Mouse (Mus musculus): ENCODE measurements around the gene Fcer1g.

Fcer1g gene

GRCm38 (mm10) chr1:171220871-171221270 lies 13.3 kb downstream of the Fcer1g start:
- DNase-seq (ENCODE audit: low read depth, low spot score), result peak; percentile 87

- no peak for DNase-seq (ENCODE audit: low read depth, low spot score)
Observed at GRCm38 (mm10) chr1:171216241-171216955, 17.8 kb downstream of the Fcer1g start.

GRCm38 (mm10) chr1:171213801-171214496 lies 20.2 kb downstream of the Fcer1g start, which contains the start of gene Nr1i3:
Nr1i3 (plus strand) TSS chr1:171213970.
- no peak for DNase-seq (ENCODE audit: low read depth, low spot score)

- no peak for DNase-seq (ENCODE audit: low read depth, low spot score)
Observed at GRCm38 (mm10) chr1:171212854-171213253, 21.3 kb downstream of the Fcer1g start.

GRCm38 (mm10) chr1:171209409-171209808 lies 24.8 kb downstream of the Fcer1g start:
- DNase-seq (ENCODE audit: low read depth, low spot score), result no peak

GRCm38 (mm10) chr1:171205704-171206493 lies 28.3 kb downstream of the Fcer1g start:
- DNase-seq (ENCODE audit: low read depth, low spot score), result no peak

- DNase-seq (ENCODE audit: low read depth, low spot score), result no peak
Observed at GRCm38 (mm10) chr1:171204249-171204644, 29.9 kb downstream of the Fcer1g start.

- DNase-seq (ENCODE audit: low read depth, low spot score), result no peak
Observed at GRCm38 (mm10) chr1:171203471-171204248, 30.5 kb downstream of the Fcer1g start.

- no peak for DNase-seq (ENCODE audit: low read depth, low spot score)
Observed at GRCm38 (mm10) chr1:171200769-171201168, 33.4 kb downstream of the Fcer1g start.

- DNase-seq (ENCODE audit: low read depth, low spot score), result no peak
Observed at GRCm38 (mm10) chr1:171199532-171199931, 34.6 kb downstream of the Fcer1g start.

- peak; percentile 54 for DNase-seq (ENCODE audit: low read depth, low spot score)
Observed at GRCm38 (mm10) chr1:171195887-171196397, 38.2 kb downstream of the Fcer1g start, which contains the start of gene Pcp4l1. Pcp4l1 (minus strand) TSS chr1:171196268.

GRCm38 (mm10) chr1:171195046-171195822 lies 38.9 kb downstream of the Fcer1g start:
- no peak for DNase-seq (ENCODE audit: low read depth, low spot score)

- DNase-seq (ENCODE audit: low read depth, low spot score), result no peak
Observed at GRCm38 (mm10) chr1:171193911-171194830, 40.0 kb downstream of the Fcer1g start.

GRCm38 (mm10) chr1:171193093-171193840 lies 40.9 kb downstream of the Fcer1g start:
- peak; percentile 36 for DNase-seq (ENCODE audit: low read depth, low spot score)

GRCm38 (mm10) chr1:171192283-171192682 lies 41.9 kb downstream of the Fcer1g start:
- no peak for DNase-seq (ENCODE audit: low read depth, low spot score)

GRCm38 (mm10) chr1:171190832-171191231 lies 43.3 kb downstream of the Fcer1g start:
- no peak for DNase-seq (ENCODE audit: low read depth, low spot score)

GRCm38 (mm10) chr1:171189476-171190114 lies 44.6 kb downstream of the Fcer1g start:
- no peak for DNase-seq (ENCODE audit: low read depth, low spot score)

- no peak for DNase-seq (ENCODE audit: low read depth, low spot score)
Observed at GRCm38 (mm10) chr1:171189046-171189445, 45.1 kb downstream of the Fcer1g start.
